ENCODE assay signal across 20 mouse cellular contexts in genomic region chr12:35758916-35759315, GRCm38 (mm10).
DNase-seq lines count a peak whose midpoint lies in the region; ATAC-seq lines count a peak whose summit lies in the region.
"Had no signal": no experiment of that assay in that cellular context is flagged by ENCODE, and none has a peak within 500 bp of the region (broad histone marks: within the 10 kb centered on the region; RNA-seq: fewer than 3 reads in every experiment).

No protein-coding gene starts in this region.

- DNase-seq in heart, adult 11 months, result peak; percentile 10
- DNase-seq in heart, postnatal 36 days, result no peak
- no peak for DNase-seq in lung, postnatal 14 days
- DNase-seq in gastrocnemius, postnatal 4 days (ENCODE audit: low spot score in 2 of 2), result no peak
- DNase-seq: adrenal gland, adult 2 months; adrenal gland, postnatal 10 days; adrenal gland, postnatal 25 days; B cell, adult 2 months; cerebellum, adult 11 months; cerebellum, adult 18-20 months; cerebellum, adult 8-10 months; cerebellum, adult 9-11 months; cerebellum, postnatal 14 days; cerebellum, postnatal 36 days; forebrain, postnatal 0 days had no signal

- ATAC-seq in granulocyte monocyte progenitor cell, adult 5-6 weeks (replicated peaks; ENCODE audit: poor library complexity, severe bottlenecking), result peak; percentile 98
- ATAC-seq in megakaryocyte progenitor cell, adult 5-6 weeks (replicated peaks; ENCODE audit: poor library complexity), result peak; percentile 97
- ATAC-seq: CD4-positive, CD25-positive, alpha-beta regulatory T cell, adult 4 months; forebrain, embryonic 13.5 days; forebrain, embryonic 15.5 days; forebrain, postnatal 0 days had no signal

- intact Hi-C loops in heart, postnatal 36 days (cut with DNase I), result loop anchor here (5.0 kb wide), 1 partner anchor 68 kb away; no protein-coding TSS in a partner anchor
